Mouse (Mus musculus) CD4-positive, CD25-positive, alpha-beta regulatory T cell, adult 4 months (primary cell): ENCODE measurements around the gene Capn8. TPM values are rescaled to one million over a fixed set of nuclear protein-coding genes. Genes with fewer than 3 reads are reported as not detected.

Source experiments
- ATAC-seq: one replicate; pipeline ENCODE4 v1.8.0; 2017
- polyA plus RNA-seq, 2 experiments: library from polyadenylated mRNA; unstranded; fragments of 100-300 nt; shearing (Covaris generic); gene quantifications; one replicate each; pipeline ENCODE4 v1.2.1; 2017

The Capn8 gene
- polyA plus RNA-seq, 2 experiments from 2014 or later: not detected

DNA sequence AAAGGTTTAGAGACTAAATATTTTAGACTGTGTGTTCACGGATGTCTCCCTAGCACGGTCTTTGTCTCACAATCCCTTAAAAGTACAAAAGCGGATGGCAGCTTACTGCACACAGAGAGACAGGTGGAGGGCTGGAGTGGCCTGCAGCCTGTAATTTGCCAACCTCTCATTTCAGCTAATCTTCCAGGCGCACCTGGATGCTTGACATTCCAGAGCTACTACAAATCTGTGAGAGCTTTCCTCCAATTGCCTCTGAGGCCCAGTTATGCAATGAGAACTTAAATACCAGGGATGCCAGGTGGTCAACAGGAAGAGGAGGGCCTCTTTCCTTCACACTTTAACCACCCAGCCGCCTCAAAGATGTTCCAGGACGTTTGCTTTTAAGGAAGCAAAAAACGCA, 114.8 kb downstream of the Capn8 start:
- ATAC-seq: no peak

Other genes starting within 250 kb of the Capn8 start
- 1 to 10 TPM; 4.1 to 8.2 TPM for gene Fbxo28, start 223.4 kb upstream of the Capn8 start, polyA plus RNA-seq
- gene Trp53bp2, start 155.8 kb upstream of the Capn8 start, polyA plus RNA-seq: 1 to 10 TPM; 8.5 to 8.9 TPM
- gene Capn2, start 47.4 kb upstream of the Capn8 start, polyA plus RNA-seq: 10 to 100 TPM; 38.3 to 52.4 TPM
- not detected for gene Ccdc185, start 184.2 kb downstream of the Capn8 start, polyA plus RNA-seq
- gene Susd4, start 198.9 kb downstream of the Capn8 start, polyA plus RNA-seq: 1 to 10 TPM; 2.4 to 2.6 TPM